Comparison of ENCODE assay signal across 8 mouse cellular contexts in the genomic region with DNA sequence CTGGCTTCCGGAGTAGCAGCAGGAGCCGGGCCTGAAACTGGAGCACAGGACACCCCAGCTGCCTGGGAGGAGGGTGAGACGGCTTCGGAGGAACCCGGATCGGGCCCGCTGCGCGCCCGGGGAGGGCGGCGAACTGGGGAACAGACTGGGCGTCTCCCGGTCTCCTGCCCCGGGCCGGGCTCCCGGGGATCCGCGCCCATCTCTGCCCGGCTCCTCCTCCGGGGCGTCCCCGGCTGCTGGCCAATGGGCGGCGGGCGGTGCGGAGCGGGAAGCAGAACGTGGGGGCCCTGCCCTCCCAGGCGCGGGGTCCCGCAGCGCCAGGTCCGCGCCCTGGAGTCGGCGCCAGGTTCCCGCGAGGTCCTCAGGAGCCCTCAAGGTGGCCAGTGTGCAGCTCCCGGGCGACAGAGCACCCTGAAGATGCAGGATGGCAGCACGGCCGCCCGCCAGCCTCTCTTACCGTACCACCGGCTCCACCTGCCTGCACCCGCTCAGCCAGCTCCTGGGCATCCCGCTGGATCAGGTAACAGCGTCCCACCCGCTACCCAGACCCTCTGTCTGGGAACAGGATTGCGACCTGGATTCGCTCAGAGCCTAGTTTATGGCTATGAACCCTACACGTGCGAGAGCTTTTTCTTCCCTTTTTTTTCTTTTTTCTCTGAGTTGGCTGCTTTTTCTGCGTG. TPM values are rescaled to one million over a fixed set of nuclear protein-coding genes. Genes with fewer than 3 reads are reported as not detected.
DNase-seq lines count a peak whose midpoint lies in the region; ATAC-seq and TF ChIP-seq lines count a peak whose summit lies in the region.

A gene (plus strand): TSS at position 247 of the 680 bp plus-strand sequence.

- H3K4me1 ChIP-seq in ES-E14 (ENCODE audit: control insufficient read depth in 2 of 2, insufficient read depth in 2 of 2, low read length in 2 of 2, poor library complexity in 1 of 2) = no peaks in the 10 kb centered on the region; a peak in 1 of 4 replicates
- H3K4me1 ChIP-seq in cerebellum, adult 2 months (ENCODE audit: control insufficient read depth, insufficient read depth, low read length) = no peaks in the 10 kb centered on the region
- no peaks in the 10 kb centered on the region for H3K4me1 ChIP-seq in lung, embryonic 14.5 days (ENCODE audit: insufficient read depth)
- peaks cover 7% of the 10 kb centered on the region; the same call in 1 of the 2 replicates for H3K4me1 ChIP-seq in neural tube, embryonic 15.5 days

- H3K9ac ChIP-seq in ES-E14 (ENCODE audit: insufficient read depth, low read depth, low read length, poor library complexity, severe bottlenecking) = peak within 1 kb of the TSS; percentile 74
- peak within 1 kb of the TSS; percentile 72 for H3K9ac ChIP-seq in lung, embryonic 14.5 days
- peak within 1 kb of the TSS; percentile 57 for H3K9ac ChIP-seq in neural tube, embryonic 15.5 days (replicated peaks)

- no peak for TF ChIP-seq POLR2A in cerebellum, adult 2 months (IDR thresholded peaks at IDR 0.05; ENCODE audit: borderline replicate concordance, insufficient read depth, low read length)

- TF ChIP-seq CTCF in cerebellum, adult 2 months (IDR thresholded peaks at IDR 0.05; ENCODE audit: borderline replicate concordance, insufficient read depth, low read depth, low read length) = no peak
- TF ChIP-seq CTCF in lung, embryonic 14.5 days (IDR thresholded peaks at IDR 0.05; ENCODE audit: low read depth) = no peak

- no peaks in the 10 kb centered on the region for H3K9me3 ChIP-seq in ES-E14 (ENCODE audit: control insufficient read depth, insufficient read depth, low read depth, low read length)
- H3K9me3 ChIP-seq in lung, embryonic 14.5 days (ENCODE audit: low read depth, low read length) = no peaks in the 10 kb centered on the region
- H3K9me3 ChIP-seq in neural tube, embryonic 15.5 days (replicated peaks) = no peaks in the 10 kb centered on the region

- H3K36me3 ChIP-seq in ES-E14 (ENCODE audit: control insufficient read depth, insufficient read depth, low read length, poor library complexity, severe bottlenecking) = no peaks in the 10 kb centered on the region
- H3K36me3 ChIP-seq in lung, embryonic 14.5 days (ENCODE audit: insufficient read depth) = no peaks in the 10 kb centered on the region
- no peaks in the 10 kb centered on the region for H3K36me3 ChIP-seq in neural tube, embryonic 15.5 days

- WGBS in cerebellum, adult 2 months = under 1% methylated on average over 53 of the region's 55 CpGs
- under 1% methylated on average over 51 of the region's 55 CpGs for WGBS in lung, embryonic 14.5 days
- under 1% methylated on average over 54 of the region's 55 CpGs for WGBS in neural tube, embryonic 15.5 days

- H3K4me2 ChIP-seq in lung, embryonic 14.5 days = peak within 1 kb of the TSS; percentile 90
- H3K4me2 ChIP-seq in neural tube, embryonic 15.5 days = peak within 1 kb of the TSS; percentile 94

- DNase-seq in ES-E14 (ENCODE audit: low read depth, low spot score) = peak; percentile 34
- DNase-seq in cerebellum, adult 2 months = peak; percentile 63 to 65
- peak; percentile 41 for DNase-seq in forelimb bud, embryonic 11.5 days (ENCODE audit: low read depth, low spot score)
- peak; percentile 5 to 19 for DNase-seq in layer of hippocampus, adult 8-10 months (ENCODE audit: low spot score in 2 of 2)
- DNase-seq in lung, embryonic 14.5 days = peak; percentile 87
- DNase-seq in testis, postnatal 14 days (ENCODE audit: low spot score) = peak; percentile 55

- in situ Hi-C loops in ES-E14 (cut with MboI; ENCODE audit: low sequenced_read_pairs in 2 of 2, unreplicated experiment in 2 of 2) = no loop called here

- ATAC-seq in hematopoietic stem cell, adult 5-6 weeks (replicated peaks in 1 of 2; ENCODE audit: insufficient read depth in 1 of 2, low FRiP score in 2 of 2, low TSS enrichment in 1 of 2, low read depth in 1 of 2, poor library complexity in 2 of 2, severe bottlenecking in 2 of 2) = peak; percentile 76 to 91
- peak; percentile 97 for ATAC-seq in lung, embryonic 14.5 days (ENCODE audit: insufficient read depth)
- ATAC-seq in neural tube, embryonic 15.5 days (ENCODE audit: low FRiP score) = peak; percentile 92

- H3K4me3 ChIP-seq in ES-E14 (ENCODE audit: insufficient read depth in 1 of 2, low read depth in 1 of 2, low read length in 2 of 2, poor library complexity in 1 of 2, severe bottlenecking in 1 of 2) = peak within 1 kb of the TSS; percentile 66 to 81
- peak within 1 kb of the TSS; percentile 62 for H3K4me3 ChIP-seq in cerebellum, adult 2 months (replicated peaks; ENCODE audit: insufficient read depth, low read depth, low read length)
- peak within 1 kb of the TSS; percentile 69 for H3K4me3 ChIP-seq in lung, embryonic 14.5 days (ENCODE audit: low read depth, low read length)
- H3K4me3 ChIP-seq in neural tube, embryonic 15.5 days (replicated peaks) = peak within 1 kb of the TSS; percentile 64

- H3K27me3 ChIP-seq in cerebellum, adult 2 months (ENCODE audit: control insufficient read depth, insufficient read depth, low read length) = no peaks in the 10 kb centered on the region
- H3K27me3 ChIP-seq in lung, embryonic 14.5 days (ENCODE audit: insufficient read depth, low read length) = no peaks in the 10 kb centered on the region
- peaks cover 20% of the 10 kb centered on the region for H3K27me3 ChIP-seq in neural tube, embryonic 15.5 days (replicated peaks)

- no peak within 1 kb of the TSS for H3K27ac ChIP-seq in ES-E14 (ENCODE audit: insufficient read depth, low read depth, low read length, poor library complexity, severe bottlenecking)
- H3K27ac ChIP-seq in cerebellum, adult 2 months (ENCODE audit: insufficient read depth, low read length) = no peak within 1 kb of the TSS
- H3K27ac ChIP-seq in lung, embryonic 14.5 days (ENCODE audit: low read depth) = peak within 1 kb of the TSS; percentile 32
- H3K27ac ChIP-seq in neural tube, embryonic 15.5 days (replicated peaks) = no peak within 1 kb of the TSS

TF ChIP-seq in ES-E14, 5 proteins besides CTCF, POLR2A, EP300 and RAD21:
- no peak for TF ChIP-seq ZC3H11A (IDR thresholded peaks at IDR 0.05; ENCODE audit: borderline replicate concordance, low read depth, low read length)
- TF ChIP-seq CHD2 (IDR thresholded peaks at IDR 0.05; ENCODE audit: low read depth, low read length) = no peak
- TF ChIP-seq HCFC1 (IDR thresholded peaks at IDR 0.05; ENCODE audit: borderline replicate concordance, insufficient read depth, low read length) = no peak
- TF ChIP-seq ZNF384 (IDR thresholded peaks at IDR 0.05; ENCODE audit: low read depth, low read length) = no peak
- no peak for TF ChIP-seq MAFK (IDR thresholded peaks at IDR 0.05; ENCODE audit: insufficient read depth, low read depth, low read length)

RNA-seq across cellular contexts. Expression of the gene that starts here (rescaled TPM):
- 4.5 and 4.6 TPM in 2 replicates for total RNA-seq in ES-E14 (2012; rRNA removed)
- 5.6 and 7.3 TPM in 2 replicates for polyA plus RNA-seq in cerebellum, adult 2 months (2012; rRNA removed)
- total RNA-seq in hematopoietic stem cell, adult 5-6 weeks (2017) = 11.0 and 12.3 TPM in 2 replicates
- total RNA-seq in layer of hippocampus, adult 8-10 months (2022) = 1 to 10 TPM; 1.5 to 2.9 (median 2.6) TPM
- 25.9 and 28.3 TPM in 2 replicates for polyA plus RNA-seq in lung, embryonic 14.5 days (2014; fragmentation: Nextera tagmentation; extraction: Ambion mirVana)
- 2.3 and 8.7 TPM in 2 replicates for polyA plus RNA-seq in neural tube, embryonic 15.5 days (2015; fragmentation: Nextera tagmentation; extraction: Ambion mirVana)

Comparison
In these comparisons a context has a peak if more than half of its experiments do, and no peak if none do; other contexts are left out.
1. DNase-seq: peak in every context shown above with its lines; median percentile 87 in lung, embryonic 14.5 days; 64 in cerebellum, adult 2 months; 55 in testis, postnatal 14 days; 41 in forelimb bud, embryonic 11.5 days; 34 in ES-E14; 12 in layer of hippocampus, adult 8-10 months.